Comparison of ENCODE assay signal across 16 mouse cellular contexts in genomic region chr15:85601202-85601601, GRCm38 (mm10). TPM values are rescaled to one million over a fixed set of nuclear protein-coding genes. Genes with fewer than 3 reads are reported as not detected.
"Had no signal": no experiment of that assay in that cellular context is flagged by ENCODE, and none has a peak within 500 bp of the region (broad histone marks: within the 10 kb centered on the region; RNA-seq: fewer than 3 reads in every experiment).

No protein-coding gene starts in this region.

- H3K36me3 ChIP-seq: limb, embryonic 10.5 days; liver, embryonic 13.5 days; lung, embryonic 15.5 days; midbrain, embryonic 12.5 days had no signal

- H3K9me3 ChIP-seq: limb, embryonic 10.5 days; liver, embryonic 13.5 days; lung, embryonic 15.5 days; megakaryocyte, embryonic 14.5 days; midbrain, embryonic 12.5 days had no signal

- DNase-seq: kidney, adult 8-10 months; kidney, postnatal 4 days; liver, embryonic 13.5 days; liver, postnatal 0 days; right cerebral cortex, adult 18-20 months; right cerebral cortex, postnatal 25 days; spleen, adult 18-20 months; thymus, postnatal 4 days had no signal

- H3K4me2 ChIP-seq: liver, embryonic 13.5 days; midbrain, embryonic 12.5 days had no signal

- H3K9ac ChIP-seq: liver, embryonic 13.5 days; liver, postnatal 0 days; lung, embryonic 15.5 days; midbrain, embryonic 12.5 days had no signal

- ATAC-seq: midbrain, embryonic 16.5 days had no signal

- H3K4me3 ChIP-seq: left cerebral cortex, adult 2 months; limb, embryonic 10.5 days; liver, embryonic 13.5 days; lung, embryonic 15.5 days; megakaryocyte, embryonic 14.5 days; midbrain, embryonic 12.5 days had no signal

- H3K4me1 ChIP-seq: liver, embryonic 13.5 days had no signal

- H3K27ac ChIP-seq: kidney, postnatal 0 days; left cerebral cortex, adult 2 months; limb, embryonic 10.5 days; liver, embryonic 13.5 days; macrophage; midbrain, embryonic 12.5 days had no signal

- H3K27me3 ChIP-seq: lung, embryonic 15.5 days had no signal

RNA-seq across cellular contexts. Expression of gene Wnt7b, which starts 18.9 kb away (rescaled TPM):
- polyA plus RNA-seq: macrophage had no signal
